Mouse (Mus musculus) brain, embryonic 14.5 days (tissue): Measurements from ENCODE around the gene Tbc1d13.

ENCODE experiments used
- CTCF ChIP-seq: fragments of 200-500 bp; IDR thresholded peaks from 2 replicates; pipeline ENCODE4 v1.5.1; 2012; ENCODE audit warnings: inconsistent platforms, mild to moderate bottlenecking, moderate library complexity, borderline replicate concordance; ENCODE audit not compliant: insufficient read depth, insufficient read length; ENCODE audit errors: extremely low read depth
- POLR2A ChIP-seq: fragments of 200-500 bp; IDR thresholded peaks from 2 replicates; pipeline ENCODE4 v1.6.1; 2012; ENCODE audit warnings: mild to moderate bottlenecking, inconsistent platforms, borderline replicate concordance; ENCODE audit not compliant: poor library complexity, insufficient read depth, insufficient read length, severe bottlenecking; ENCODE audit errors: extremely low read depth

GRCm38 (mm10) chr2:30166677-30167076, 33.1 kb downstream of the Tbc1d13 start:
- TF ChIP-seq POLR2A (no peak), CTCF (peak; percentile 19; the same call in 1 of the 2 replicates)
